Mouse (Mus musculus) cerebral cortex, adult 2 months (tissue): ENCODE measurements around the gene Cipc.

Experiments used
- WGBS: fragments of 180-500 bp; shearing (Covaris S2); methylation state at CpG from one replicate; pipeline ENCODE4 v1.1.7; 2018; 5-methylcytosine and 5-hydroxymethylcytosine counted together

Gene Cipc

GRCm38 (mm10) chr12:86989890-86990754 lies 43.3 kb downstream of the Cipc start, which contains the start of gene Zdhhc22:
Zdhhc22 (minus strand) TSS chr12:86990430.
- WGBS, result 2% methylated on average over 66 of the region's 68 CpGs

DNA sequence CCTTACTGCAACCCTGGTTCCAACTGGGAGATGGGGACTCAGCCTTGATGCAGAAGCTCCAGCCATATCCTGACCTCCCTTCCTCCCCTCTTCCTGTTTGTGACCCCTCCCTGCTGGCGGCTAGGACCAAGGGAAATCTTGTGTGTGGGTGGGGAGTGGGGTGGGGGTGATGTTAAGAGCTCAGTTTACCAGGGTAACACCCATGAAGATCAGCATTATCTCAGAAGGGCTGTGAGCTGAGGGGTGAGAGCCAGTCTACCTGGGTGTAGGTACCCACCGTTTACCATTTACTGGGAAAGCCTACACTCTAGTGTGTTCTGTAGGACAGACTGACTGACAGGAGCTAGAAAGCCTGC lies 43.9 kb downstream of the Cipc start:
- WGBS, result 26% methylated on average over 2 of the region's 2 CpGs

GRCm38 (mm10) chr12:86994166-86994565 lies 47.3 kb downstream of the Cipc start:
- WGBS, result 65% methylated on average over 4 of the region's 4 CpGs

DNA sequence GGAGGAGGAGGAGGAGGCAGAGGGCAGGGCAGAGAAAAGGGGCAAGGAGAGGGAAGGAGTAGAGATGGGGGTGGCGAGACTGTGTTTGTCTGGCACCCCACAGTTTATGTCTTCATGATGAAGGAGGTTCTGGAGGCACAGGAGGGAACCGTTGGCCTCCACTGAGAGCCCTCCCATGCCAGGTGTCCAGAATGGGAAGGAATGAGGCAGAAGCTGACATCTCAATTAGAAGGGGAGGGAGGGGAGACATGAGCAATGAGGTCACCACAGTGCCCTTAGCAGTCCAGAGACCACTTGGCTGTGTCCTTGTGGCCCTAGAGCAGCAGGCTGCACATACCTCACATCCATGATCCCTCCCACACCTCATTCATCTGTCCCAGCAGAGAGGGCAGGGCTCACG lies 47.9 kb downstream of the Cipc start:
- 65% methylated on average over 3 of the region's 3 CpGs for WGBS

DNA sequence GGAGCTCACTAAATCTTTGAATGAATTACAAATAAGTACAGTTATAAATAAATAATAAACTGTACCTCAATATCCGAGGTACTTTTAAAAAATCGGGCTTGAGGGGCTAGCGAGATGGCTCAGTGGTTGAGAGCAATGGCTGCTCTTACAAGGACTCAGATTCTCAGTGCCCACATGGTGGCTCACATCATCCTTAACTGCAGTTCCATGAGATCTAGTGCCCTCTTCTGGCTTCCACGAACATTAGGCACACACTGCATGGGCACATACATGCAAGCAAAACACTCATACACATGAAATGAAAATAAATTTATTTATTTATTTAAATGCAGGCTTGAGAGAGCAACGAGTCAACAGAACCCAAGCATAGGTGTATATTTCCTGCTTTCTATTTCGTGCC lies 49.1 kb downstream of the Cipc start:
- WGBS, result 84% methylated on average over 6 of the region's 6 CpGs

DNA sequence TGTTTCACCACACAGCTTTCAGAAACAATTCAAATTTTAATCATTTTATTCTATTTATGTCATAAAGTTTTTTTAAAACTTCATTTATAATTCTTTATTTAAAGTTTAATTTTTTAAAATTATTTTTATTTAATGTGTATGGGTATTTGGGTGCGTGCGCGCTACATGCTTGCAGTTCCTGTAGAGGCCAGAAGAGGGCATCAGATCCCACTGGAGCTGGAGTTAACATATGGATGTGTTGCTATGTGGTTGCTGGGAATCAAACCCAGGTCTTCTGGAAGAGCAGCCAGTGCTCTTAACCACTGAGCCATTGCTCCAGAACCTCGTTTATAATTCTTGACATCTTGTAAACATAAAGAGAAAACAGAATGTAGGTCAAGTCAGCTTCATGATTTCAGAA lies 51.9 kb downstream of the Cipc start:
- 91% methylated on average over 4 of the region's 4 CpGs for WGBS

- 49% methylated on average over 10 of the region's 10 CpGs for WGBS
These were observed 52.5 kb downstream of the Cipc start for GRCm38 (mm10) chr12:86999283-86999820.

DNA sequence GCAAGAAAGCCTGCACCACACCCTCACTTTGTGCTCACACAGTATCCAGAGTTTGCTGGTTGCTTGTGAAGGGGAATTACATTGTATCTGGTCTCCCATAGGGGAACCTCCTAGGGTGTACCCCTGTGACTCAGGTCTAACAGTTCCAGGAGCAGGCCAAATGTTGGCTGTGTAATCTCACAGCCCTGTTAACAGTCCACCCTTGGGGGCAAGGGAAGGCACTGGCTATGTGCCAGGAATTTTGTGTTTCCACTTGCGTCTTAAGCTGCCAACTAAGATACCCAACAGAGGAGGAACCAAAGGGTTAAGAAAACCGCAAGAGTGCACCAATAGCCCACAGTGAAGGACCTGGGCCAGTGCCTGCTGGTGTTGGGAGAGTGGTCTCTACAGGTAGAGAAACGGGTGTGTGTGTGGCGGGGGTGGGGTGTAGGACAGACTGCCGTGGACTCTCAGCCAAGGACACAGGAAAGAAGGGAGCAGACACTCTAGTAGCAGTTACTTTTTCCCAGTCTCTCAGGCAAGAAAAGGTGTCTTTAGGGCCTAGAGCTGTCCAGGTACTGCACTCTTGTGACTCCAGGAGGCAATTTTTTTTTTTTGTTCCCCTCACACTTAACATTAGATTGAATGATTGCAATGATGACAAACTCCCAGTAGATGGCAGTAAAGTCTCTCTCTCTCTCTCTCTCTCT lies 53.5 kb downstream of the Cipc start:
- WGBS, result 43% methylated on average over 5 of the region's 5 CpGs

GRCm38 (mm10) chr12:87000840-87001176 lies 54.0 kb downstream of the Cipc start:
- WGBS, result 17% methylated on average over 6 of the region's 6 CpGs

GRCm38 (mm10) chr12:87002209-87002608 lies 55.4 kb downstream of the Cipc start:
- WGBS, result 51% methylated on average over 7 of the region's 7 CpGs

- WGBS, result 79% methylated on average over 7 of the region's 7 CpGs
These were observed 56.0 kb downstream of the Cipc start for GRCm38 (mm10) chr12:87002815-87003214.

DNA sequence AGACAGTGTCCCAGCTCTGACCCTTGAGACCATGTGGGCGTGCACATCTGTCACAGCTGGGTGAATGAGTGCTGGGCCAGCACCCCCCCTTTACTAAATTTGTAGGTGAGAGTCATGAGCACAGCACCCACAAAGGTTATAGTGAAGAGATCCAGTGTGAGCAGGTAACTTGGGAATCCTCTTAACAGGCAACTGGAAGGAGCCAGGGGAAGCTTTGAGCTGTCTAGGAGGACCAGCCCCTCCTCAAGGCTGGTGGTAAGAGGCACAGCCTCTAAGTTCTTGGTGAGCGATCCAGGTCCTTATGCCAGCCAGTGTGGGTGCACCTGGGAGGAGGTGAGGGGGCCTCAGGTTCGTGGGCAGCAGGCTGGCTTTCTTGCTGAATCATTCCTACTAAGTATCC lies 56.8 kb downstream of the Cipc start:
- WGBS, result 38% methylated on average over 3 of the region's 3 CpGs

DNA sequence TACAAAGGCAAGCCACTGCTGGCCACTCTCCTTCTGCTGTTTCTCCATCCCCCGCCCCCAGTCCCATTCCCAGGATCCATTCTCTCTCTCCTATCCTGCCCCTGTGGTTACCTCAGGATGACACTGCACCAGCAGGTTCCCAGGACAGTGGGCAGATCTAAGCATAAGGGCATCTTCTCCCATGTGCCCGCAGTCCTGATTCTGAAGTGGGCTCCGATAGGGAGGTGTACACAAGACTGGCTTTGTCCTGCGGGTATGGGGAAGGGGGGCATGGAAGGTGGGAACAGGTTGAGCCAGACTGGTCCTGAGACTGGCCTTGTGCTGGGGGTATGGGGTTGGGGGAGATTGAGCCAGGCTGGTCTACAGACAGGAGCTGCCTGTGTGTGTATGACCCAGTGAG lies 57.8 kb downstream of the Cipc start:
- 76% methylated on average over 4 of the region's 4 CpGs for WGBS
